Mouse (Mus musculus): ENCODE measurements at regions not wholly inside any gene's neighbourhood (a gene's known extent, or its start where the extent isn't known, plus 50 kb on each side); places are given as distances from the start of the nearest gene placed in this dataset.

DNA sequence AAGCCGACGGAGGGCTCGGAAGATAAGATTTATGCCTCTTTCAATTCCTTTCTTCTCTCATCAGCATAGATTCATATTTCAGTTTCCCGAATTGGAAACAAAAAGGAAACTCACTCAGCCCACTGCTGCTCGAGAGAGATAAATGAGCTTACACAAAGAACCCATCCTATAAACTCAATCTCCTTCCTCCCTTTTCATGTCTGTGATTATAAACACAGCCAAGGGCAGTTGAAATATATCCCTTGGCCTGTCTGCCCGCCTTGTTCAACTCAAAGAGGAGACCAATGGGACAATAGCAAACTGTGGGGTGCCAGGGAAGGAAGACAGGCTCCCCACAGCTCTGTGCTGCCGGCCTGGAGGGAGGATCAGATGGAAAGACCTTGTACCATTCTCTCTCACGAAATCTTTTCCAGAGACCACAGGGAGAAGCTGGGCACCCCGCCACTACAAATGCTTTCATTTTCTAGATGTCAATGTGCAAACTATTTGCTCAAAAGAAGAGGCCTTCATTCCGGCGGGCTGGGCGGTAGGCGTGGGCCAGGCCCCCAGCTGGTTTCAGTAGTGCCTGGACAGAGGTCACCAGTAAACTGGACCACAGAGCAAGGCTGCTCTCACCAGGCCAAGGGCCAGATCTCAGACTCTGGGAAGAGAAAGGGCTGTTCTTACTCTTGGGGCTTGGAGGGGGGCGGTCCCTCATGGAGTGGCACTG is 69.7 kb upstream of the Syt13 start:
- Histone ChIP-seq H3K27ac (ENCODE audit: insufficient read depth, low read depth) (no peak overlapping the region), H3K9me3 (replicated peaks; ENCODE audit: low read length) (no peaks in the 10 kb centered on the region), H3K4me1 (ENCODE audit: control insufficient read depth in 1 of 2, insufficient read depth in 2 of 2) (peaks cover 2 to 19% of the 10 kb centered on the region in 2 experiments; a peak in 2 of 4 replicates), H3K9ac (ENCODE audit: insufficient read depth, low read depth) (no peak overlapping the region), H3K4me3 (replicated peaks in 1 of 3; ENCODE audit: low read depth in 2 of 3, low read length in 2 of 3, poor library complexity in 1 of 3) (no peak overlapping the region), H3K79me2 (replicated peaks; ENCODE audit: control insufficient read depth, extremely low read depth, insufficient read depth, poor library complexity, severe bottlenecking) (no peaks in the 10 kb centered on the region), H3K27me3 (replicated peaks) (peaks cover 40% of the 10 kb centered on the region), H3K36me3 (replicated peaks in 1 of 2; ENCODE audit: control insufficient read depth in 1 of 2, insufficient read depth in 1 of 2, low read length in 1 of 2) (no peaks in the 10 kb centered on the region), H3K4me2 (ENCODE audit: insufficient read depth, low read depth, poor library complexity, severe bottlenecking) (no peak overlapping the region)
- in situ Hi-C loops (cut with MboI; ENCODE audit: low pct_ligation_motif_present, low pct_unique_long_range_greater_than_20kb, low sequenced_read_pairs) (no loop called here), dilution Hi-C loops (cut with MboI; ENCODE audit: extremely low pct_ligation_motif_present, extremely low pct_unique_long_range_greater_than_20kb, low sequenced_read_pairs) (no loop called here)
- TF ChIP-seq HCFC1 (IDR thresholded peaks at IDR 0.05; ENCODE audit: low read depth, low read length): no peak
- TF ChIP-seq SMC3 (IDR thresholded peaks at IDR 0.05; ENCODE audit: low read depth, low read length): no peak
- TF ChIP-seq MAFK (IDR thresholded peaks at IDR 0.05; ENCODE audit: insufficient replicate concordance, low read length): no peak
- no peak for TF ChIP-seq EP300 (IDR thresholded peaks at IDR 0.05; ENCODE audit: low read length)
- TF ChIP-seq ELF1 (IDR thresholded peaks at IDR 0.05; ENCODE audit: low read depth, low read length): no peak
- no peak for TF ChIP-seq GABPA (IDR thresholded peaks at IDR 0.05; ENCODE audit: insufficient replicate concordance, low read depth, low read length)
- TF ChIP-seq KAT2A (IDR thresholded peaks at IDR 0.05; ENCODE audit: insufficient replicate concordance, low read length): no peak
- TF ChIP-seq NELFE (IDR thresholded peaks at IDR 0.05; ENCODE audit: low read depth, low read length): no peak
- no peak for TF ChIP-seq USF1 (IDR thresholded peaks at IDR 0.05; ENCODE audit: low read depth, low read length)
- TF ChIP-seq PAX5 (IDR thresholded peaks at IDR 0.05; ENCODE audit: low read length): no peak
- no peak for TF ChIP-seq POLR2AphosphoS2 (IDR thresholded peaks at IDR 0.05; ENCODE audit: low read depth, low read length)
- TF ChIP-seq E2F4 (IDR thresholded peaks at IDR 0.05; ENCODE audit: insufficient replicate concordance, low read depth, low read length): no peak
- no peak for DNase-seq (ENCODE audit: extremely low read depth)

- Histone ChIP-seq H3K4me2 (ENCODE audit: insufficient read depth, low read depth, poor library complexity, severe bottlenecking) (no peak overlapping the region), H3K27me3 (replicated peaks) (peaks cover 62% of the 10 kb centered on the region), H3K36me3 (replicated peaks in 1 of 2; ENCODE audit: control insufficient read depth in 1 of 2, insufficient read depth in 1 of 2, low read length in 1 of 2) (no peaks in the 10 kb centered on the region), H3K9me3 (replicated peaks; ENCODE audit: low read length) (no peaks in the 10 kb centered on the region), H3K9ac (ENCODE audit: insufficient read depth, low read depth) (no peak overlapping the region), H3K79me2 (replicated peaks; ENCODE audit: control insufficient read depth, extremely low read depth, insufficient read depth, poor library complexity, severe bottlenecking) (no peaks in the 10 kb centered on the region), H3K4me3 (replicated peaks in 1 of 3; ENCODE audit: low read depth in 2 of 3, low read length in 2 of 3, poor library complexity in 1 of 3) (no peak overlapping the region), H3K4me1 (ENCODE audit: control insufficient read depth in 1 of 2, insufficient read depth in 2 of 2) (0 out of 4 replicates have a peak, but pooled peaks cover 0 to 3% of the 10 kb centered on the region in 2 experiments), H3K27ac (ENCODE audit: insufficient read depth, low read depth) (no peak overlapping the region)
- dilution Hi-C loops (cut with MboI; ENCODE audit: extremely low pct_ligation_motif_present, extremely low pct_unique_long_range_greater_than_20kb, low sequenced_read_pairs) (no loop called here), in situ Hi-C loops (cut with MboI; ENCODE audit: low pct_ligation_motif_present, low pct_unique_long_range_greater_than_20kb, low sequenced_read_pairs) (no loop called here)
- DNase-seq (ENCODE audit: extremely low read depth): no peak
- TF ChIP-seq RAD21 (IDR thresholded peaks at IDR 0.05; ENCODE audit: low read depth, low read length) (no peak), ZNF384 (IDR thresholded peaks at IDR 0.05; ENCODE audit: low read depth, low read length) (no peak), ETS1 (conservative IDR thresholded peaks at IDR 0.05; ENCODE audit: low read depth, low read length) (no peak), GABPA (IDR thresholded peaks at IDR 0.05; ENCODE audit: insufficient replicate concordance, low read depth, low read length) (no peak), HCFC1 (IDR thresholded peaks at IDR 0.05; ENCODE audit: low read depth, low read length) (no peak), TBP (conservative IDR thresholded peaks at IDR 0.05; ENCODE audit: low read depth, low read length) (no peak), E2F4 (IDR thresholded peaks at IDR 0.05; ENCODE audit: insufficient replicate concordance, low read depth, low read length) (no peak), ELF1 (IDR thresholded peaks at IDR 0.05; ENCODE audit: low read depth, low read length) (no peak), MEF2A (IDR thresholded peaks at IDR 0.05; ENCODE audit: borderline replicate concordance, low read depth, low read length) (no peak), NRF1 (IDR thresholded peaks at IDR 0.05; ENCODE audit: low read depth, low read length) (no peak), NELFE (IDR thresholded peaks at IDR 0.05; ENCODE audit: low read depth, low read length) (no peak), RCOR1 (conservative IDR thresholded peaks at IDR 0.05; ENCODE audit: low read depth, low read length) (no peak), CHD2 (IDR thresholded peaks at IDR 0.05; ENCODE audit: low read length) (no peak)
These were observed 65.9 kb upstream of the Syt13 start for GRCm38 (mm10) chr2:92848962-92849361.
